Mouse (Mus musculus) left cerebral cortex, adult 18-20 months (tissue): ENCODE results near the gene Dync1h1. TPM values are rescaled to one million over a fixed set of nuclear protein-coding genes. Genes with fewer than 3 reads are reported as not detected.

Experiments used
- DNase-seq, 2 experiments: peaks; one replicate each; pipeline ENCODE4 v3.0.0; 2021 to 2022; ENCODE audit warnings: low spot score in 2 of 2, mixed read lengths in 1 of 2
- microRNA-seq, 2 experiments: library from miRNA; unstranded; fragments of <30 nt; microRNA quantifications; one replicate each; pipeline ENCODE4 v1.2.0; 2021
- total RNA-seq, 2 experiments: library from RNA; stranded (reverse); gene quantifications; 2 replicates each; pipeline ENCODE4 v1.2.3; 2021

The Dync1h1 gene
- total RNA-seq, 2 experiments from 2014 or later, result 309 to 310 TPM

DNA sequence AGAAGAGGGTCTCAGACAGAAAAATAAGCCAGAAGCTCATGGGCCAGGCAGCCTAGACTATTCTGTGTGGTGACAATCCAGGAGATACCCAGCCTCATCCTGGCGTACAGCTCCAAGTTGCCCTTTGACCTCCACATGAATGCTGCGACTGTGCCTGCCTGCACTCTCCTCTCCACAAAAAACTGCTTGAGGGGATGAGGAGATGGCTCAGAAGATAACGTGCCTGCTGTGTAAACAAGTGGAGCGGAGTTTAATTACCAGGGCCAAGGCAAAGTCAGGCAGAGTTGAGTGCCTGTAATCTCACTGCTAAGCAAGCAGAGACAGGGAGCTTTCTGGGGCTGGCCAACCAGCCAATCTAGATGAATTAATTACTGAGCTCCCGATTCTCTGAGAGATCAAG lies 114.8 kb downstream of the Dync1h1 start:
- no peak for DNase-seq

Small RNA genes within 50 kb of the gene (microRNA-seq; reads per million reads assigned to microRNA genes)
- 0 reads per million in 2 experiments for gene Gm27299

Other genes with a start within 250 kb of the Dync1h1 start
- gene Ppp2r5c, start 154.3 kb upstream of the Dync1h1 start, total RNA-seq, result 100 to 1,000 TPM; 263 to 284 TPM
- not detected for gene 1700001K19Rik, start 81.2 kb downstream of the Dync1h1 start, total RNA-seq
- gene Hsp90aa1, start 101.3 kb downstream of the Dync1h1 start, total RNA-seq, result 1,000 to 10,000 TPM in 1 of 2 experiments, 100 to 1,000 TPM in 1; 981 to 1,007 TPM
- 10 to 100 TPM; 46.2 to 48.1 TPM for gene Wdr20, start 136.5 kb downstream of the Dync1h1 start, total RNA-seq
- gene Mok, start 239.5 kb downstream of the Dync1h1 start, total RNA-seq, result 10 to 100 TPM; 10.9 to 11.6 TPM
- 10 to 100 TPM; 11.7 to 12.8 TPM for gene Zfp839, start 248.8 kb downstream of the Dync1h1 start, total RNA-seq